Mouse (Mus musculus) E14TG2a.4 (cell line): ENCODE results near the gene Sh3bgrl2.

Source experiments
- CTCF ChIP-seq: conservative IDR thresholded peaks from 2 replicates; pipeline ENCODE4 v1.5.1; 2014; ENCODE audit warnings: low read length
- POU5F1 ChIP-seq: IDR thresholded peaks from 2 replicates; pipeline ENCODE4 v1.6.1; 2014; ENCODE audit warnings: low read length, borderline replicate concordance

DNA sequence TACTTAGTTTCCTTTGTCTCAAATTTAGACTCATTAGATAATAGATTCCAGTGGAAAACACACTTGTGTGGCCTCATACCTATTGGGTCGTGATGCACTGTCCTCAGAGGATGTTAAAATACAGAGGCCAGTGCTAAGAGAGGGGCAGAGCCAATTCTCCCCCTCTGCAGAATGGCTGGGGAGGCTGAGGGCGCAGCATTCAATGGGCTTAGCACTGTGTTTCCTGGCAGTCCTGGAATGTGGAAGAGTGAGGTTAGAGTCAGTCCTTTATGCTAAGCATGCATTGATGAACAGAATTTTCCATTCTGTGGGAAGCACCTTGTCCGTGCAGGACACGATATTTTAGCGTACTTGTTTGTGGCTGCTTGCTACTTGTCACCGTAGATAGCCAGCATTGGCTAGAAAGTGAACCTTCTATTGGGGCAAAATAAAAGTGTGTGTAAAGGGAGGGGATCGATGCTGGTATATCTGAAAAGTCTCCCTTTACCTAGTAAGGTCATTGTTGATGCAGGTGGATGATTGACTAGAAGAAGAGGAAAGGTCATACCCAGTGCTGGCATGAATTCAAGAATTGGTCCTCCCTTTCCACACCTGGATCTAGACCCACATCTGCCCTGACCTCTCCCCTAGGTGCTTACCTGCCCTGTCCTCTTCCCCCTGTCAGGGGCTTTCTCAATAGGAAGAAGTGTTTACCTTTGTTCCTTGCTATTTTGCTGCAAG is 20.6 kb upstream of the Sh3bgrl2 start:
- no peak for TF ChIP-seq CTCF
- no peak for TF ChIP-seq POU5F1
